ENCODE assay signal across 9 mouse cellular contexts in the genomic region with DNA sequence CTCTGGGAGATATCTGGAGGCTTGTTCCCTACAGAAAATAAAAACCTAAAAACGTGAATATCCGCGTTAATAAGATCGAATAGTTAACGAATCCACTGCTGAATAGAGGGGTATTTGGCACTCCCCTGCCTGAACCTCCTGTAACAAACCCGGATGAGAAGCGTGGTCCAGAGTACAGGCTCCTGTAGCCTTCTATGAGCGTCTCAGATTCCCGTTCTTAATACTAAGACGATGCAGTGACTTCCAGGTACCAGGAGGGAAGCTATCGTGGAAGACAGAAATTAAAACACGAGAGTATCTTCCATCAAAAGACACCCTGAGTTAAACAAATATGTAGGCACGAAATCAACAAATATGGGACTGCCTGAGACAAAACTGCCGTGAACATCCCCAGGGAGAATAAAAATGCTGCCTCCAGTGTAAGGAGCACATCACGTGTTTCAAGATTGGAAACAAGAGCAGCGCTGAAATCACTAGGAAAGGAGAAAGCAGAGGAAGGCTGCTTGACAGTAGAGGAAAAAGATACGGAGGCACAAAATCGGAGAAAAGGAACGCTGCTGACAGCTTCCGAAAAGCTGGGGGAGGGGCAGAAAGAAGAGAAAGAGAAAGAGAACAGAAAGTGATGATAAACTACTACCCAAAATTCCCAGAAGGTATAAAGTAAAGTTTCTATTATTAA.
DNase-seq lines count a peak whose midpoint lies in the region; ATAC-seq and TF ChIP-seq lines count a peak whose summit lies in the region.
"Had no signal": no experiment of that assay in that cellular context is flagged by ENCODE, and none has a peak within 500 bp of the region (broad histone marks: within the 10 kb centered on the region; RNA-seq: fewer than 3 reads in every experiment).

No protein-coding gene starts in this region.

- H3K27ac ChIP-seq in heart, embryonic 12.5 days (ENCODE audit: poor library complexity, severe bottlenecking), result no peak overlapping the region
- no peak overlapping the region for H3K27ac ChIP-seq in lung, postnatal 0 days (ENCODE audit: low read length)

- H3K4me2 ChIP-seq in heart, embryonic 12.5 days, result no peak overlapping the region
- peak overlapping the region; percentile 30; the same call in 1 of the 2 replicates for H3K4me2 ChIP-seq in lung, postnatal 0 days (replicated peaks; ENCODE audit: low read depth, low read length)

- peaks cover 6% of the 10 kb centered on the region; the same call in 1 of the 2 replicates for H3K9me3 ChIP-seq in heart, embryonic 12.5 days (replicated peaks)
- no peaks in the 10 kb centered on the region for H3K9me3 ChIP-seq in lung, postnatal 0 days (ENCODE audit: low read length)

- DNase-seq in heart, adult 18-20 months, result peak; percentile 9 to 30
- DNase-seq in lung, postnatal 0 days (ENCODE audit: low spot score), result no peak
- no peak for DNase-seq in lung, postnatal 36 days
- DNase-seq in cerebellum, postnatal 14 days, result peak; percentile 30 to 39
- peak; percentile 27 to 39 for DNase-seq in left cerebral cortex, postnatal 36 days (ENCODE audit: low spot score in 2 of 2)
- no peak for DNase-seq in adrenal gland, postnatal 36 days
- DNase-seq in thymus, postnatal 36 days, result no peak
- DNase-seq: right cerebral cortex, postnatal 4 days had no signal

- H3K4me1 ChIP-seq in heart, embryonic 12.5 days (replicated peaks), result no peaks in the 10 kb centered on the region; the same call in 1 of the 2 replicates
- H3K4me1 ChIP-seq in lung, postnatal 0 days (ENCODE audit: insufficient read depth, low read depth, low read length), result no peaks in the 10 kb centered on the region

- no peaks in the 10 kb centered on the region for H3K36me3 ChIP-seq in heart, embryonic 12.5 days
- H3K36me3 ChIP-seq in lung, postnatal 0 days (ENCODE audit: insufficient read depth, low read length), result no peaks in the 10 kb centered on the region

- no peaks in the 10 kb centered on the region for H3K27me3 ChIP-seq in heart, embryonic 12.5 days (replicated peaks)
- H3K27me3 ChIP-seq in lung, postnatal 0 days (replicated peaks; ENCODE audit: insufficient read depth, low read length), result no peaks in the 10 kb centered on the region

- 72% methylated on average over 20 of the region's 20 CpGs for WGBS in heart, embryonic 12.5 days
- WGBS in lung, postnatal 0 days, result 73% methylated on average over 20 of the region's 20 CpGs

- no peak for ATAC-seq in heart, embryonic 12.5 days (ENCODE audit: insufficient number of reproducible peaks, low FRiP score)
- no peak for ATAC-seq in lung, postnatal 0 days

- no peak for TF ChIP-seq CTCF in lung, postnatal 0 days (IDR thresholded peaks at IDR 0.05)

- TF ChIP-seq EP300 in lung, postnatal 0 days (IDR thresholded peaks at IDR 0.05), result no peak

- no peak overlapping the region for H3K9ac ChIP-seq in heart, embryonic 12.5 days
- H3K9ac ChIP-seq in lung, postnatal 0 days (replicated peaks; ENCODE audit: low read depth), result no peak overlapping the region

- H3K4me3 ChIP-seq in heart, embryonic 12.5 days, result no peak overlapping the region
- no peak overlapping the region for H3K4me3 ChIP-seq in lung, postnatal 0 days (ENCODE audit: low read depth, low read length)

- intact Hi-C loops in left cerebral cortex, postnatal 36 days (cut with DNase I), result loop anchor here (5.0 kb wide), 1 partner anchor 82 kb away; a partner anchor contains a TSS

Comparison
In these comparisons a context has a peak if more than half of its experiments do, and no peak if none do; other contexts are left out.
1. DNase-seq: peak in heart, adult 18-20 months (2 of 2), cerebellum, postnatal 14 days (2 of 2) and left cerebral cortex, postnatal 36 days (2 of 2); none in lung, postnatal 0 days (single experiment), lung, postnatal 36 days (single experiment), adrenal gland, postnatal 36 days (0 of 2) and thymus, postnatal 36 days (0 of 2).